Mouse (Mus musculus) limb, embryonic 10.5 days (tissue): ENCODE results near the gene Hao1. TPM values are rescaled to one million over a fixed set of nuclear protein-coding genes. Genes with fewer than 3 reads are reported as not detected.

Experiments used
- DNase-seq: peaks from one replicate; pipeline ENCODE4 v3.0.0-alpha.2; 2017; ENCODE audit warnings: low spot score
- H3K27ac ChIP-seq: fragments of 300-500 bp; sonication (generic); 2 replicates; pipeline ENCODE4 v1.5.1; 2016; ENCODE audit warnings: mild to moderate bottlenecking
- H3K27me3 ChIP-seq: fragments of 300-500 bp; sonication (generic); 2 replicates; pipeline ENCODE4 v1.6.1; 2016; ENCODE audit warnings: low read depth, mild to moderate bottlenecking; ENCODE audit not compliant: poor library complexity, severe bottlenecking
- H3K36me3 ChIP-seq: fragments of 300-500 bp; sonication (generic); 2 replicates; pipeline ENCODE4 v1.6.1; 2016; ENCODE audit warnings: mild to moderate bottlenecking, moderate library complexity
- H3K4me1 ChIP-seq: fragments of 300-500 bp; sonication (generic); 2 replicates; pipeline ENCODE4 v1.6.1; 2016
- H3K4me3 ChIP-seq: fragments of 300-500 bp; sonication (generic); 2 replicates; pipeline ENCODE4 v1.5.1; 2016; ENCODE audit warnings: mild to moderate bottlenecking, moderate library complexity
- H3K9me3 ChIP-seq: fragments of 300-500 bp; sonication (generic); replicated peaks from 2 replicates; pipeline ENCODE4 v1.6.1; 2016; ENCODE audit warnings: mild to moderate bottlenecking
- WGBS: fragments of 180-500 bp; shearing (Covaris S2); methylation state at CpG from one replicate; pipeline ENCODE4 v1.1.7; 2016; 5-methylcytosine and 5-hydroxymethylcytosine counted together
- polyA plus RNA-seq: library from polyadenylated mRNA; unstranded; fragments of >200 nt; fragmentation: Nextera tagmentation; extraction: Ambion mirVana; gene quantifications from 2 replicates; pipeline ENCODE4 v1.2.1, GENCODE M21; 2016

Hao1 gene
- polyA plus RNA-seq, 1 experiment from 2014 or later: not detected

DNA sequence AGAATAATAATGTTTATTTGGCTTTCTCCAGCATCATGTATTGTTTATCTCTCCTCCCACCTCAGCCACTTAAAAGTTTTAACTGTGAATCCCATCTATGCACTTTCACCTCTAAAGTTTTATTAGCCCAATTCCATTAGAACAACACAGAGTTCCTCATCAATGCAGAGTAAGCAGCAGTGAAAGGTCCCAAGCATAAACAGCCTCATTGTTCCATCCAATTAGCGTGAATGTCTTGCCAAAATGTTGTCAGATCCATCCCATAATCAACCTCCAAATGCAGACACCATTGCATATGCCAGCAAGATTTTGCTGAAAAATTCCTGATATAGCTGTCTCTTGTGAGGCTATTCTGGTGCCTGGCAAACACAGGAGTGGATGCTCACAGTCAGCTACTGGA is 101.4 kb downstream of the Hao1 start:
- WGBS: 84% methylated on average over 1 of the region's 1 CpGs
- H3K27ac ChIP-seq: no peak overlapping the region
- no peak for DNase-seq
- no peaks in the 10 kb centered on the region for H3K36me3 ChIP-seq
- no peak overlapping the region for H3K4me3 ChIP-seq
- H3K4me1 ChIP-seq: 0 out of 2 replicates have a peak, but pooled peaks cover 3% of the 10 kb centered on the region
- H3K27me3 ChIP-seq: no peaks in the 10 kb centered on the region
- no peaks in the 10 kb centered on the region for H3K9me3 ChIP-seq

DNA sequence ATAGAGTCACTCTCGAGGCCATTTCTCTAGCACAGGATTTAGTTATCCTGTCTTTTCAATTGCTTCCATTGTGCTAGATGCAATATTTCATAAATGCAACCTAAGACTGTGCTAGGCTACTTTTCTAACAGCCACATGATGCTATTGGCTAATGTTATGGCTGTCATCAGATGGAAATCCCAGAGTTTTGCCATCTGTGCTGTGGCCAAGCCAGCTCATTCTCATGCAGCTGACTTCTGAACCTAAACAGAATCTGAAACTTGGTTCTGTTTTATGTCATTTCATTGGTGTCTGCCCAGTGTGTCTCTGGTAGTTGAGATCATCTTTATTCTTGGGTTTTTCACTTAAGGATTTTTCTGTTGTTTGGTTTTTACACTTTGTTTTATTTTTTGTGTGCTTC is 103.2 kb downstream of the Hao1 start:
- H3K4me3 ChIP-seq: no peak overlapping the region
- H3K4me1 ChIP-seq: 0 out of 2 replicates have a peak, but pooled peaks cover under 1% of the 10 kb centered on the region
- H3K36me3 ChIP-seq: no peaks in the 10 kb centered on the region
- no peak overlapping the region for H3K27ac ChIP-seq
- no peaks in the 10 kb centered on the region for H3K9me3 ChIP-seq
- DNase-seq: no peak
- 83% methylated on average over 1 of the region's 1 CpGs for WGBS
- H3K27me3 ChIP-seq: no peaks in the 10 kb centered on the region

Other genes starting within 250 kb of the Hao1 start
- gene Tmx4, start 89.8 kb upstream of the Hao1 start, polyA plus RNA-seq: 15.0 and 24.3 TPM in 2 replicates
- gene Plcb1, start 231.7 kb upstream of the Hao1 start, polyA plus RNA-seq: 9.7 and 12.2 TPM in 2 replicates